Mouse (Mus musculus) layer of hippocampus, adult 11-12 months (tissue): ENCODE results near the gene Snx9.

ENCODE experiments used
- DNase-seq: peaks from one replicate; pipeline ENCODE4 v3.0.0; 2022; ENCODE audit warnings: low spot score

Gene Snx9

DNA sequence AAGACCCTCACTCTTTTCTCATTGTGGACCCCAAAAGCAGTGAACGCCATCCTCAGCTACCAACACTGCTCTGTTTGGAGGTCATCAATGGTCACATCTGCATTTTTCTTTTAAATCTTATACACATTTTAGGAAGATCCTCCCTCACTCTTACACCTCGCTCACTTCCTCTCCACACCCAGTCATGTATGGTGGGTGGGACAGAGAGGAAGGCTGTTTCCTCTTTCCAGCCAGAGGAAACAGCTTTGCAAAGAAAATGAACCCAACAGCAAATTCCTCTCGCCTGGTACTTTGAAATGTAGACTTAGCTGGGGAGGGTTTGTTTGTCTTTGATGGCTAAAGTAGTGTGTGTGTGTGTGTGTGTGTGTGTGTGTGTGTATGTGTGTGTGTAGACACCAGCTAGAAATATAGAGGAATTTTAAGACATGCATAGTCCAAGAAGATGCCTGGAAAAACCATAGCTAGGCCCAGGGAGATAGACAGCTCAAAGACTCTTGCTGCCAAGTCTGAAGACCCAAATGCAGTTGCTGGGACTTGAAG is 33.2 kb upstream of the Snx9 start:
- no peak for DNase-seq

GRCm38 (mm10) chr17:5813863-5814640 is 27.1 kb upstream of the Snx9 start:
- DNase-seq = no peak

- no peak for DNase-seq
Observed at GRCm38 (mm10) chr17:5814641-5814920, 26.5 kb upstream of the Snx9 start.

DNA sequence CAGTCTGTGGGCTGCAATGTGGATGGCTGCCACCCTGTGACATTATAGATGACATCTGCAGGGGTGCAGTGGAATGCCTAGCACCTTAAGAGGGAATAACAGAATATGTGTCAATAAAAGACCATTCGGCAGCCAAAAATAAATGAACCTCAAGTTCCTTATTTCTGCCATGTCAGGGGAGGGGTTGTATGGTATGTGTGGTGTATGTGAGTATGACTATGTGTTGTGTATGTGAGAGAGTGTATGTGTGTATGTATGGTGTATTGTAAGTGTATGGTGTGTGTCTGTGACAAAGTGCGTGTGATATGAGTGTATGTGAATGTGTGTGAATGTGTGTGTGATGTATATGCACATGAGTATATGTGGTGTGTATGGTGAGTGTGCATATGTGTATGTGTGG is 23.3 kb upstream of the Snx9 start:
- DNase-seq = no peak

GRCm38 (mm10) chr17:5819105-5819504 is 22.0 kb upstream of the Snx9 start:
- no peak for DNase-seq

DNA sequence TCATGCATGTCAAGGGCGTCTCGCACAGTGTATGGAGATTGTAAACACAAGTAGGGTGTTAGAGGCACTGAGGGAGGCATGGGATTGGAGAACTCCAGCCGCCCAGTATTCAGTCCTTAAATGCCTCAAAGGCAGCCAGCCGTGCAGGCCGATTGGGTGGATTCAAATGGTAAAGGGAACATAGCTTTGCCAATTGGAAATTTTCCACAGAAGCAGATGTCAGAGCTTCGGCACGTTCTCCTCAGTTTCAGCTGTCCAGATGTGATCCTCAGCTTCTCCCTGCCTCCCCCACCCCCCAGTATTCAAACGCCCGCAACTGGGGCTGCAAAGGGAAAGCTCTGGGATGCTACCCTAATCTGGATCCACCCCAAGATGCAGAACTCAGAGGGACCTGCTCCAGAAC is 21.3 kb upstream of the Snx9 start:
- DNase-seq = no peak

- DNase-seq = no peak
Observed at GRCm38 (mm10) chr17:5822541-5822940, 18.6 kb upstream of the Snx9 start.

GRCm38 (mm10) chr17:5823032-5823431 is 18.1 kb upstream of the Snx9 start:
- DNase-seq = no peak

GRCm38 (mm10) chr17:5827836-5828582 is 13.1 kb upstream of the Snx9 start:
- DNase-seq = no peak

DNA sequence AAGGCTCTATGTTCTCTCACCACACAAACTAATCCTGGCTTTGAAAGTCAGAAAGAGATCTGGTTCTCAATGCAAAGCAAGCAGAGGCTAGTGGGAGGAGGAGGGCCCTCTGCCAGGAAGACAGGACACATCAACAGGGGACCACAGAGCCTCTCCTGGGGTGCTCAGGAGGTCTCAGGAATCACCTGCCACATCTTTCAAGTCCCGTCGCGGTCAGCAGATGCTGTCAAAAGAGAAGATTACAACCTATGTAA is 12.6 kb upstream of the Snx9 start:
- no peak for DNase-seq

- DNase-seq = no peak
Observed at GRCm38 (mm10) chr17:5828944-5829343, 12.2 kb upstream of the Snx9 start.

DNA sequence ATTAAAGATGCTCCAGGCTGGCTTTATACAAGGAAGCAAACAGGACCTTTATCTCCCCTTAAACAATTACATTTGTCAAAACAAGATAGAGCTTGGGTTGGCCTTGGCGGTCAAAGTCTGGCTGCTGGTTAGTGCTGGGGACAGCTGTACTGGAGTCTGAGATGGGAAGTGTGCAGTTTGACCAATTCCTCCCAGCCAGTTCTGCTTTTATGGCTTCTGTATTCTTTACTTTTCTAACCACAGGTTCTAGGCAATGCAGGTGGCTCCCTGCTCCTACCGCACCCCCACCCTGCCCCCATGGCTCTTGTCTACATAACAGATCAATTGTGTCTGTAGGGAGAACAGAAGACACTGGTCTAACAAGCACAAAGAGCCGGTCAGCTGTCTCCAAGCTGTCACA is 11.2 kb upstream of the Snx9 start:
- no peak for DNase-seq

DNA sequence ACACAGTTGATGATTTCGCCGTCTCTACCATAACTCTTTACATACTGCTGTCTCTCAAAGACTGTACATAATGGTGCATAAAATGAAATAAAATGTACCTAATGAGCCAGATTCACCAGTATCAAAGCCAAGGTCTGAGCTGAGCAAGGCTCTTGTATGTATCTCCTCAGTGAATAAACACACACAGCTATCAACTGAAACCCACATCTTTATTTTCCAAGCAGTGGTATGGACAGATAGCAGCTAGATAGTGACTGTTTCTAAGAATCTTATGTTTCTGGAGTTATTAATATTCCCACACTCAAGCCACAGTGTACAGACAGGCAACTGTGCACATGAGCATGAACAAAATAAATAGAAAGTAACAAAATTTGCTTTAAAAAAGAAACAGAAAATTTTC is 10.7 kb upstream of the Snx9 start:
- no peak for DNase-seq

GRCm38 (mm10) chr17:5830832-5831231 is 10.3 kb upstream of the Snx9 start:
- no peak for DNase-seq

DNA sequence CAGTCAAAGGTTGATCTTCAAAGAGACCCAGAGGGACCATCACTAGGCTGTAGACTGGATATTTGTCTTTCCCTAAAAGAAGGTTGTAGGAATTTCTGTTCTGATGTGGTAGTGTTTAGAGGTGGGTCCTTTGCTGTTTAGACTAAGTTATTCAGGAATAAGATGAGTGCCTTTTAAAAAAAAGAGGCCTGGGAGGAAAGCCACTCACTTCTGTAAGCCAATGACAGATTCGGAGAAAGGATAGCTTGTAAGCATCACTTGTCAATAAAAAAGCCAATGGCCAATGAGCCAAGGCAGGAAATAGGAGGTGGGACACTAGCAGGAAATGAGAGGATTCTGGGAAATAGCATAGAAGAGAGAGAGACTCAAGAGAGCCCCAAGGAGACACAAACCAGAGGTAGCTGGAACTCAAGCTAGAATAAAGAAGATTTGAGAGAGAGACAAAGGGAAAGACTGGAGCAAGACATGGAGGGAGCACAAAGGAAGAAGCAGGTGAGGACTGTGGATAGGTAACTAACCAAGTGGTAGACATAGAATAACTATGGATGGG is 9.8 kb upstream of the Snx9 start:
- DNase-seq = no peak

GRCm38 (mm10) chr17:5834166-5834565 is 7.0 kb upstream of the Snx9 start:
- DNase-seq = no peak

DNA sequence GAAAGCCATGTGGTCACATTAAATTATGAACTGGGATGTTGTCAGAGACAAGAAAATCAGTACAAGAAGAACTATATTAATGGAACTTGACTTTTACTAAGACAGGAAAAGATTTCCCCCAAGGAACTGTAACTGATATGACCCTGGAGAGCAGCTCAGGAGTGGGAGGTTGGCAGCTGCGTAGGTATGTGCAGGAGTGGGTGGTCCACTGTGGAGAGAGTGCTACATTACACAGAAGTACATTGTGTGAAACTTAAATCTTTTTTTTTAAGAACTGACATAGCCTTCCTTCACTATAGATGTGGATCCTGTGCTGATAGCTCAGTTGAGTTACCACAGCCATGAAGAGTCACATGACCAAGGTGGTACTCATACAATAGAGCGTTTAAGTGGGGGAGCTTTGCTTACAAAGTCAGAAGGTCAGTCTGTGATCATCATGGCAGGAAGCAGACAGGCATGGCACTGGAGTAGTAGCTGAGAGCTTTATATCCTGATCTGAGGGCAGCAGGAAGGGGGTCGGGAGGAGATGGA is 6.3 kb upstream of the Snx9 start:
- no peak for DNase-seq

DNA sequence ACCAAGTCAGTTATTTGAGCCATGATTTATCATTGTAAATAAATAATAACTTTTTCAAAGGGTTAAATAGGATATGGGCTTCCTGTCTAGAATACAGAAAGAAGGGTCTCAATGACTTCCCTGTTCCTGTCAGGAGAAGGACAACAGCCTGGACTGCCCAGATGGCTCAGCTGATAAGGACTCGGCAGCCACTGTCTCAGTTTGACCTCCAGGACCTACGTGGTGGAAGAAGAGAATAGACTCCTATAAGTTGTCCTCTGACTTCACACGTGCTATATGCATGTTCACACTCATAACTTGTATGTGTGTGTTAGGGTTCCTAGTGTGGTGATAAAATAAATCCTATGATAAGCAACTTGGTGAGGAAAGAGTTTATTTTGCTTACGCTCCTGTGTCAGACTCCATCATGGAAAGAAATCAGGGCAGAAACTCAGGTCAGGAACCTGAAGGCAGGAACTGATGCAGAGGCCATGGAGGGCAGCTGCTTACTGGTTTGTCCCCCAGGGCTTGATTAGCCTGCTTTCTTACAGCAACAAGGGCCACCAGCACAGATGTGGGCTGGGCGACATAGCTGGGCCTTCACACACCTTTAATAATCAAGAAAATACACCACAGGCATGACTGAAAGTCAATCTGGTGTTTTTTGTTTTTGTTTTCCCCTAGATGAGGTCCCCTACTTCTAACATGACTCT is 1.4 kb upstream of the Snx9 start:
- no peak for DNase-seq

GRCm38 (mm10) chr17:5840550-5841127 is 490 bp upstream of the Snx9 start:
- peak; percentile 20 for DNase-seq

- DNase-seq = no peak
Observed at GRCm38 (mm10) chr17:5841943-5842273, 779 bp downstream of the Snx9 start.

DNA sequence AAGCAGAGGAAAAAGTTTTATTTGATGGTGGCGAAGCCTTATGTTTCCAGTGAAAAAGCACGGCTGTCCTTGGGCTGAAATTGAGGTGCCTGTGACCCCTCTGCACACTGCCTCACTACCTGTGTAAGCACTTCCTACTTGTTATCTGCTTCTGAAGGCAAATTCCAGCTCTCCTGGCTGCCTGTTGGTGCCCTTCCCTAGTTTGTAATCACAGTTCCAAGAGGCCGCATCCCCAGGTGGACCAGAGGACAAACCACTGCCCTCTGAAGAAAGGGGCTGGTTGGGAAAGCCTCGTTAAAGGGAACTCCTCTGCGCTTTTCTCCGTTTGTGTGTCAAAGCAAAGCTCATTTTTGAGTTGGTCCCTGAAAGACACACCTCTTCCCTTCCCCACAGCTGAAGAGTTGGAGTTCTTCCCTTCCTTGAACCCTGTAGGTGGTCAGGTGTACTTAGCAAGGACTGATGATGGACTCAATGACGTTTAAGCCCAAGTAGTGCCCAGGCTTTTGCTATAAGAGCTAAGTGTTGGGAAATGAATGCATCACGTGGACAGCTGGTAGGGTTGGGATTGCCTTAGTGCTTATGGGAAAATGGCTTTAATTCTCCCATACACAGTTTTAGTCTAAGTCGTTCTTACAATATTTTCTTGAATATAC is 2.0 kb downstream of the Snx9 start:
- no peak for DNase-seq

DNA sequence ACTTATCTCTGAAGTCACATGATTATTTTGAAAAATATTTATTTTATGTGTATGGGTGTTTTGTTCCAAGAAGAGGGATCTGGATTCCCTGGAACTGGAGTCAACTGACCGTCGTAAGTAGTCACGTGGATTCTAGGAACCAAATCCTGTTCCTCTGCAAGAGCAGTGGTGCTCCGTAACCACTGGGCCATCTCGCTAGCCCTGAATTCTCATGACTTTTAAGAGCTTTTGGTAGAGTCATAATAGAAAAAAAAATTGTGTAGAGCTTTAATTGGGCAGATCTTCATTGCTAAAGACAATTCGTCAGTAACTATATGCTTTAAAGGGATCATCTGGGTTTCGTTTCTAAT is 2.5 kb downstream of the Snx9 start:
- DNase-seq = no peak
